Mouse (Mus musculus): Measurements from ENCODE around the gene Ino80e.

DNA sequence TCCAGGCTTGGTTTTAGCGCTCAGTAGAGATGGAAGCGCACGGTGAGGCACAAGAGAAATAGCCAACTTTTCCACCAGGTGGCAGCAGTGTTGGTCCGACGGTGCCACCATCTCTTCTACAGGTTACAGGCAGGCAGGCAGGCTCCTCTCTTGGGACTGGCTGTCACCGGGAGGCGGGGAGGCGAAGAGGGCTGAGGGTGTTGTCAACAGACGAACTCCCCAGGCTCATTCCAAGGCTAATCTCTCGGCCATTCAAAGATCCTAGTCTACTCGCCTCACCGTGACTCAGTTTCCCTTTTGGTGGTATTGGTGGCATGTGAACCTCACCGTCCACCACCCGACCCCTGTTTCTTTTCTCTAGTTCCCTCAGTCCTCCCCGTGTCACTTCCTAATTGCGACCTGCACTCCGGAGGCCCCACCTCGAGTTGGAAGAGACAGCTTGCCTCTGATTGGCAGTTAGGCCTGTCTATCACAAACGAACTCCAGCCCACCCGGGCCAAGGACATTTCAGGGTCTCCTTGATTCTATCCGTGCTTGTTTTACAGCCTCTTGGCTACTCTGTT is 30.1 kb downstream of the Ino80e start:
- TF ChIP-seq CTCF (IDR thresholded peaks at IDR 0.05; ENCODE audit: control insufficient read depth, insufficient read depth, insufficient replicate concordance, low read depth, low read length) (peak; percentile 77; the same call in 1 of the 2 replicates), POLR2A (IDR thresholded peaks at IDR 0.05; ENCODE audit: control insufficient read depth, low read depth, low read length) (no peak)
